In genomic region chr16:20724338-20724748, GRCm38 (mm10) we compare ENCODE assay signal across 8 mouse cellular contexts. TPM values are rescaled to one million over a fixed set of nuclear protein-coding genes. Genes with fewer than 3 reads are reported as not detected.
DNase-seq lines count a peak whose midpoint lies in the region; ATAC-seq and TF ChIP-seq lines count a peak whose summit lies in the region.

No protein-coding gene starts in this region.

- H3K27ac ChIP-seq in testis, adult 2 months (ENCODE audit: control insufficient read depth, insufficient read depth, low read depth, low read length): no peak overlapping the region
- no peak overlapping the region for H3K27ac ChIP-seq in kidney, embryonic 14.5 days (ENCODE audit: low read depth, low read length)

- intact Hi-C loops in left cerebral cortex, postnatal 14 days (cut with DNase I): no loop called here

- no peak overlapping the region for H3K9ac ChIP-seq in kidney, embryonic 14.5 days (ENCODE audit: low read depth, low read length)

- no peak for DNase-seq in testis, postnatal 14 days (ENCODE audit: low spot score)
- peak; percentile 44 for DNase-seq in heart, adult 8-10 months (ENCODE audit: low spot score)
- DNase-seq in lung, postnatal 10 days: peak; percentile 79
- peak; percentile 29 for DNase-seq in right cerebral cortex, postnatal 25 days
- no peak for DNase-seq in left cerebral cortex, postnatal 14 days (ENCODE audit: low spot score in 2 of 2)

- peak; percentile 99 for ATAC-seq in common myeloid progenitor, adult 5-6 weeks (replicated peaks; ENCODE audit: low read depth, poor library complexity, severe bottlenecking)
- peak; percentile 67; the same call in 1 of the 2 replicates for ATAC-seq in kidney, embryonic 14.5 days (ENCODE audit: low FRiP score, low TSS enrichment)

- H3K4me1 ChIP-seq in testis, adult 2 months (ENCODE audit: control insufficient read depth, insufficient read depth, low read length): no peaks in the 10 kb centered on the region
- no peaks in the 10 kb centered on the region for H3K4me1 ChIP-seq in kidney, embryonic 14.5 days (ENCODE audit: control insufficient read depth, insufficient read depth, low read length)

- no peaks in the 10 kb centered on the region for H3K27me3 ChIP-seq in testis, adult 2 months (ENCODE audit: control insufficient read depth, insufficient read depth, low read length)
- H3K27me3 ChIP-seq in kidney, embryonic 14.5 days (ENCODE audit: control insufficient read depth, insufficient read depth, low read length): no peaks in the 10 kb centered on the region

- no peaks in the 10 kb centered on the region for H3K9me3 ChIP-seq in kidney, embryonic 14.5 days (ENCODE audit: control insufficient read depth, low read length)

- TF ChIP-seq CTCF in testis, adult 2 months (IDR thresholded peaks at IDR 0.05; ENCODE audit: control insufficient read depth, insufficient read depth, insufficient replicate concordance, low read depth, low read length): peak; percentile 71; the same call in 1 of the 2 replicates

- no peak for TF ChIP-seq POLR2A in testis, adult 2 months (IDR thresholded peaks at IDR 0.05; ENCODE audit: control insufficient read depth, low read depth, low read length)

- no peak overlapping the region for H3K4me2 ChIP-seq in kidney, embryonic 14.5 days (replicated peaks; ENCODE audit: low read depth, low read length)

- no peak overlapping the region for H3K4me3 ChIP-seq in testis, adult 2 months (ENCODE audit: control insufficient read depth, low read depth, low read length)
- no peak overlapping the region for H3K4me3 ChIP-seq in kidney, embryonic 14.5 days (ENCODE audit: low read length)

- 37% methylated on average over 5 of the region's 5 CpGs for WGBS in kidney, embryonic 14.5 days

- H3K36me3 ChIP-seq in testis, adult 2 months (ENCODE audit: control insufficient read depth, insufficient read depth, low read length): no peaks in the 10 kb centered on the region
- peaks cover 29% of the 10 kb centered on the region for H3K36me3 ChIP-seq in kidney, embryonic 14.5 days (ENCODE audit: control insufficient read depth, insufficient read depth, low read length)

RNA-seq across cellular contexts. Expression of gene Clcn2, which starts 6.8 kb away (rescaled TPM):
- 68.6 and 77.2 TPM in 2 replicates for polyA plus RNA-seq in testis, adult 2 months (2012; rRNA removed)
- 1.9 and 7.3 TPM in 2 replicates for total RNA-seq in common myeloid progenitor, adult 5-6 weeks (2017)
- total RNA-seq in heart, adult 8-10 months (2022): 1 to 10 TPM; 1.5 to 3.3 (median 2.1) TPM
- 15.5 and 17.3 TPM in 2 replicates for polyA plus RNA-seq in kidney, embryonic 14.5 days (2014; fragmentation: Nextera tagmentation; extraction: Ambion mirVana)
- 10 to 100 TPM; 56.5 to 58.7 TPM for total RNA-seq in left cerebral cortex, postnatal 14 days (2021)

RNA-seq across cellular contexts. Expression of gene Polr2h, which starts 6.9 kb away (rescaled TPM):
- polyA plus RNA-seq in testis, adult 2 months (2012; rRNA removed): 10.1 and 11.0 TPM in 2 replicates
- total RNA-seq in common myeloid progenitor, adult 5-6 weeks (2017): 78.5 and 115 TPM in 2 replicates
- 10 to 100 TPM in 1 of 4 experiments, 1 to 10 TPM in 3; 7.8 to 11.2 (median 9.1) TPM for total RNA-seq in heart, adult 8-10 months (2022)
- polyA plus RNA-seq in kidney, embryonic 14.5 days (2014; fragmentation: Nextera tagmentation; extraction: Ambion mirVana): 147 and 172 TPM in 2 replicates
- total RNA-seq in left cerebral cortex, postnatal 14 days (2021): 10 to 100 TPM; 21.4 to 29.5 TPM

RNA-seq across cellular contexts. Expression of gene Chrd, which starts 8.6 kb away (rescaled TPM):
- polyA plus RNA-seq in testis, adult 2 months (2012; rRNA removed): 1.6 and 2.9 TPM in 2 replicates
- total RNA-seq in common myeloid progenitor, adult 5-6 weeks (2017): not detected in 2 replicates
- 1 to 10 TPM; 1.4 to 3.3 (median 2.9) TPM for total RNA-seq in heart, adult 8-10 months (2022)
- 3.9 and 4.6 TPM in 2 replicates for polyA plus RNA-seq in kidney, embryonic 14.5 days (2014; fragmentation: Nextera tagmentation; extraction: Ambion mirVana)
- total RNA-seq in left cerebral cortex, postnatal 14 days (2021): 10 to 100 TPM; 26.9 to 36.6 TPM

RNA-seq across cellular contexts. Expression of gene Thpo, which starts 10.0 kb away (rescaled TPM):
- 0.22 and 0.53 TPM in 2 replicates for polyA plus RNA-seq in testis, adult 2 months (2012; rRNA removed)
- total RNA-seq in common myeloid progenitor, adult 5-6 weeks (2017): not detected in 2 replicates
- total RNA-seq in heart, adult 8-10 months (2022): under 1 TPM in 3 of 4 experiments, not detected in 1; 0.27 to 0.31 (median 0.28) TPM
- polyA plus RNA-seq in kidney, embryonic 14.5 days (2014; fragmentation: Nextera tagmentation; extraction: Ambion mirVana): 0.89 and 1.2 TPM in 2 replicates
- total RNA-seq in left cerebral cortex, postnatal 14 days (2021): 1 to 10 TPM; 3.8 to 4.5 TPM

RNA-seq across cellular contexts. Expression of gene Fam131a, which starts 31.3 kb away (rescaled TPM):
- 102 and 116 TPM in 2 replicates for polyA plus RNA-seq in testis, adult 2 months (2012; rRNA removed)
- not detected in 2 replicates for total RNA-seq in common myeloid progenitor, adult 5-6 weeks (2017)
- total RNA-seq in heart, adult 8-10 months (2022): 10 to 100 TPM; 26.2 to 47.4 (median 33.0) TPM
- 3.8 and 5.5 TPM in 2 replicates for polyA plus RNA-seq in kidney, embryonic 14.5 days (2014; fragmentation: Nextera tagmentation; extraction: Ambion mirVana)
- 100 to 1,000 TPM; 381 to 399 TPM for total RNA-seq in left cerebral cortex, postnatal 14 days (2021)

Comparison
In these comparisons a context has a peak if more than half of its experiments do, and no peak if none do; other contexts are left out.
1. DNase-seq: peak in heart, adult 8-10 months (single experiment), lung, postnatal 10 days (single experiment) and right cerebral cortex, postnatal 25 days (single experiment); none in testis, postnatal 14 days (single experiment) and left cerebral cortex, postnatal 14 days (0 of 2).
2. RNA of gene Chrd, which starts 8.6 kb away (total RNA-seq): 26.9 to 36.6 TPM in left cerebral cortex, postnatal 14 days; 1.4 to 3.3 TPM in heart, adult 8-10 months and not detected in common myeloid progenitor, adult 5-6 weeks; every median in the first group is over 4 times any median in the second.